Mouse (Mus musculus) thymus, adult 2 months (tissue): ENCODE measurements at regions not wholly inside any gene's neighbourhood (a gene's known extent, or its start where the extent isn't known, plus 50 kb on each side); places are given as distances from the start of the nearest gene placed in this dataset.

Experiments used
- CTCF ChIP-seq: fragments of 200-500 bp; IDR thresholded peaks from 2 replicates; pipeline ENCODE4 v1.5.1; 2012; ENCODE audit warnings: mild to moderate bottlenecking, control low read depth, low read length, moderate library complexity, borderline replicate concordance; ENCODE audit not compliant: control insufficient read depth, poor library complexity, insufficient read depth; ENCODE audit errors: extremely low read depth
- POLR2A ChIP-seq: fragments of 200-500 bp; IDR thresholded peaks from 2 replicates; pipeline ENCODE4 v1.6.1; 2012; ENCODE audit warnings: mild to moderate bottlenecking, low read length, control low read depth, moderate library complexity; ENCODE audit not compliant: control insufficient read depth, poor library complexity, insufficient read depth; ENCODE audit errors: extremely low read depth

DNA sequence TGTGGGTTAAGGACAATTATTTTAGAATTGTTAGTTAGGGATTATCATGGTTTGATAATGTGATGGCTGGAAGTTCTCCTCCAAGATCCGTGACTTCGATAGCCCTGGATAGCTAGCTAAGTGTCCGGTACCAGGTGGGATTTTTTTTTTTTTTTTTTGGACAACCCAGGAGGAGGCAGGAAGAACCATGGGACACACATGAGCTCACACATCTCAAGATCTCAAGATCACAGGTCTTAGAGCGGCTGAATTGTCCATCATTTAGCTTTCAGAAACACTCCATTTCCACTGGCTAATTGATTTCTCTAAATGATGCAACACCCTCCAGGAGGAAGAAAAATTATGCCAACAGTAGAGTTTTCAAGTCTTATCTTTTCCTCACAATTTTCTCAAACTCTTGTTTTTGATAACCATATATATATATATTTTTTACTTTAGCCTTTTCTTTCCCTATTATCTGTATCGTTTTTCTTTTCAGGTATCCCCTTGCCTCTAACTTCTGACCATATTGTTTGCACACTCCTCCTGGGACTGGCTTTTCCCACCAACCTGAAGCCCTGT, 54.5 kb upstream of the Ctnnb1 start:
- TF ChIP-seq CTCF (no peak), POLR2A (no peak)
